Mouse (Mus musculus): ENCODE results near the gene Mdfic.
"Not testable (repeated sequence)": the region's sequence is repeated elsewhere in the genome, so short reads cannot be mapped to it uniquely, and the experiment has no call there.

The Mdfic gene

DNA sequence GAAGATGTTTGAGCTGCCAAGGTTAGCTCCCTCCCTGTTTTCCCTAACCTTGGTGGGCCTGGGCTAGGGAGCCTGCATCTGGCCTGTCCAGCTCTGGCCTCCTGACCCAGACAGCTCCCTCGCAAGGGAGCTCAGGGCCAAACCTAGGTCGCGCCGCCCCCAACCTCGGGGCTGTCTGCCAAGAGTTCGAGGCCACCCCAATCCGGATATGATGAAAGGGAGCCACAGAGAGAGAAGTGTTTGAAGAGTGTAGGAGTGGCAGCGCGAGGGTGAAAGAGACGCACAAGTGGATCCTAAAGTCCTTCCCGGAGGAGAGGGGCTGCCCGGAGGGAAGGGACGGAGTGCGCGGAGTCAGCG is at the start of gene Mdfic:
Gene Mdfic (plus strand): TSS at position 201 of the 357 bp plus-strand sequence.
- peak; percentile 43 for DNase-seq (ENCODE audit: low spot score)

DNA sequence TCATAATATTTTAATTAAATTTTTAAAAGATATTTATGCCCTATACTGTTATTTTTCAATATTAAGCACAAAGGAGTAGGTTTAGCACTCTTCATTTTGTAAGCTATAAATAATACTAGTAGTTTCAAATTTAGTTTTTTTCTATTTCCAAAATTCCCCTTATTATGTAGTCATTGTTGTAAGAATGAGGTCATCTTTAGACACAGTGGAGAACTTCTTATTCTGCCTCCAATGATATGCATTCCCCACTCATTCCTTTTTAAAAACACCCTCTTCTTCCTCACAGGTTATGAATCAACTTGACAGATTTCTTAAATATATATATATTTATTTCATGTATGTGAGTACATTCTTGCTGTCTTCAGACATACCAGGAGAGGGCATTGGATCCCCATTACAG is 49.1 kb upstream of the Mdfic start:
- DNase-seq (ENCODE audit: low spot score): no peak

DNA sequence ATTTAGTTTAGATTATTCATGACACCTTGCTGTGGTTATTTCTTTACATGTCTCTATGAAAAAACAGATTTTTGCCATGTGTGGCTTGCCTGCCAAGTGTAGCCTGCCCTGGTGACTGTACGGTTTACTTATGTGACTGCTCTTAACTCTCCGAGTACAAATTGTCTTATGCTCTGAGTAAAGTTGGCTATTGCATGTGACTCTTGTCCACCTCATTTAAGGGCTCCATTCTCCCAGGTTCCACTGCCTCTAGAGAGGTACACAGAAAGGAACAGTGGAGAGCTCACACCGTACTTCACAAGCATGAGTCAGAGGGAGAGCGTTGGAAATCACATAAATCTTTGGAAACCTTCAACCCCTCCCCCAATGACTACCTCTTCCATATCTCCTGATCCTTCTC is 10.4 kb upstream of the Mdfic start:
- DNase-seq (ENCODE audit: low spot score): no peak

DNA sequence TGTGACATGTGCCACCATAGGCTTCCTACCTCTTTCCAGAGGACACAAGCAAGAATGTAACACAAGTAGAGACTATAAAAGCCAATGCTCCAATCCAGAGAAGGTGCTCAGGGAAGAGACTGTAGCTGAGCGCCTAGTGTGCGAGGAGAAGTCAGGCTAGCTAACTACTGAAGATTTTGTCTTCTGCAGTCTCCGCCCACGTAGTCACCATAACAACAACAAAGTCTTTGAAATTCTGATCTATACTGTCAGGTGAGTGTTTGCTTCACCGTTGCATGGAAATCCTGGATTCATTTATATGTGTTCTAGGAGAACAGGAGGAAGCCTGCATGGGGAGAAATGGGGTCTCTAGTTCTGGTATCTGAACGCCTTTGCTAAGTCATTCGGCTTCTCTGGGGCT is 9.8 kb upstream of the Mdfic start:
- no peak for DNase-seq (ENCODE audit: low spot score)

DNA sequence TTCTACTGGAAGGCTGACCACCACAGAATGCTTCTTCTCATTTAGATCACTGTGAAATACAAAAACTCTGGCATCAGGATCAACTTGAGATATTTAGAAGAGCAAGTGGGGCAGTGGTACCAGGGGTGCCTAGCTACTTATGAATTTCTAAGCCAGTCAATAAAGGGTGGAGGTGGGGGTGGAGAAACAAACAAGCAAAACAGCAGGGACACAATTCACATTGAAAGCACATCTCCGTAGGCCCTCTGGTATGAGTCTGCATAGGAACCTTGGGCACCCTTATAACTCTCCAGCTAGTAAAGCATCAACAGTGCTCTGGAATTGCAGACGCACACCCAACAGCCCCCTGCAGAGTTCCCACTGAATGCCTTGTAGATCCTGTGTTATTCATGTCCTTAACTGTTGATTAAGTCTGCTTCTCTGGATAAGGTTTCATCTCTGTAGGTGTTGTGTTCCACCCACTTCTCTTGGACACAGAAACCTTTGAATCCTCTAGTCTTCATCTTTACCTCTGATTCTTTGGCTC is 7.5 kb upstream of the Mdfic start:
- DNase-seq (ENCODE audit: low spot score): no peak

DNA sequence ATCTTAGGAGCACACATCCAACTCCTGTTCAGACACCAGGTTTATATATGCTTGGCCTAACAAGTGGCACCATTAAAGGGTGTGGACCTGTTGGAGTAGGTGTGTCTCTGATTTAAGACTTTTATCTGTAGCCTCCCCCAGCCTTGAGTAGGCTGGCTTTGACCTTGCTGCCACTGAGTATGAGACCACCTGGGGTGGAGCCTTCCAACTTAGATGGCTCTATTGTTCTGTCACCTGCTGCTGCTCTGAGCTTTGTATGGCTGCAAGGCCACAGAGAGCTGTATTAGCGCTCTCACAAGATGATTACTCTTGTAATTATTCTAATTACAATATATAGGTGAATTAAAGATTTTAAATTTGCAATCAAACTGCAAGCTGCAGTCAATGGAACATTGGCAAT is 6.4 kb upstream of the Mdfic start:
- DNase-seq (ENCODE audit: low spot score): not testable (repeated sequence)

DNA sequence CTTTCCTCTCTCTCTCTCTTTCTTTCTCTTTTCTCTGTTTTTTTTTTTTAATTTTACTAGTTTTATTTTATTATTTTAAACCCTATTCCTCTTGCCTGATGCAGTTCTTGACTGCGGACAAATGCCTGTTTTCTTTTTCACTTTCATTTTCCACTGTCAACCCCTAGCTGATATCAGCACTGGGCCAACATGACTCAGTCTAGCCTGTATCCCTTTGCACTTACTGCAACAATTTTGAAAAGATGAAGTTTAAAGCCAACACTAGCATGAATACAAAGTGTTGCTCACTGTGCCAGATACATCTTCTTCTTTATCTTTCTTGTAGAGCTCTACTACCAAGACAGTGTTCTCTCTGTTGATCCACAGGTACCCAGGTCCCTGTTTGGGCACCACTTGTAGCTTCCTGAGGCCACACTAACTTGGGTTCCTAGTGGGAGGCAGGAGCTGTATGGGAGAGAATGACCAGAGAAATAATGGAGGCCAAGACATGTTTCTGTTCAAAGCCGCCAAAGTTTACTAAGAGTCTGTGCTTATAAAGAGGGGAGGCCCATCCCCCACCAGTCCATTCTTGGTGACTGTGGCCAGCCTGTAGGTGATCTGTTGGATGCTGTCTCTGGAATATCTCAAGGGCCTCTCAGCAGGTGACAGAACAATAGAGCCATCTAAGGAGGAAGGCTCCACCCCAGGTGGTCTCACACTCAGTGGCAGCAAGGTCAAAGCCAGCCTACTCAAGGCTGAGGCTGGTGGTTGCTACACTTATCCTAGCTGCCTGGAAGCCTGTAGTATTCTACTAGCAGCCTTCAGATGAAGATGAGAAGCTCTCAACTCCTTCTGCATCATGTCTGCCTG is 5.2 kb upstream of the Mdfic start:
- no peak for DNase-seq (ENCODE audit: low spot score)

DNA sequence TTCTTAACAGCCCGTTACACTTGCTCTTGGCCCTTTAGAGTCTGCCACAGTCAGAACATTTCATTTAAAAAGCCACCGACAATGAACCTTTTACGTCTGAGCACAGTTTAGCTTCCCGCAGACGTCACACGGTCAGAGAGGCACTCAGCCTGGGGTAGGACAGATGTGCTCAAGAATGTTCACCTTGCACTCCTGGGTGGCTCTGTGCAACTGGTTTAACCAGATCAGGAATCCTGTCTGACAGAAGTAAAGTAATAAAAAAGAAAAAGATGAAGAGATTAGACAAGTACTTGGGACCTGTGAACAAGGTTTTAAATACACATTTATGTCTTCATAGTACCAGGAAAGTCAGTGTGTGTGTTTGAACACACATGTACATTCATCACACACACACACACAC is 542 bp upstream of the Mdfic start:
- DNase-seq (ENCODE audit: low spot score): no peak

DNA sequence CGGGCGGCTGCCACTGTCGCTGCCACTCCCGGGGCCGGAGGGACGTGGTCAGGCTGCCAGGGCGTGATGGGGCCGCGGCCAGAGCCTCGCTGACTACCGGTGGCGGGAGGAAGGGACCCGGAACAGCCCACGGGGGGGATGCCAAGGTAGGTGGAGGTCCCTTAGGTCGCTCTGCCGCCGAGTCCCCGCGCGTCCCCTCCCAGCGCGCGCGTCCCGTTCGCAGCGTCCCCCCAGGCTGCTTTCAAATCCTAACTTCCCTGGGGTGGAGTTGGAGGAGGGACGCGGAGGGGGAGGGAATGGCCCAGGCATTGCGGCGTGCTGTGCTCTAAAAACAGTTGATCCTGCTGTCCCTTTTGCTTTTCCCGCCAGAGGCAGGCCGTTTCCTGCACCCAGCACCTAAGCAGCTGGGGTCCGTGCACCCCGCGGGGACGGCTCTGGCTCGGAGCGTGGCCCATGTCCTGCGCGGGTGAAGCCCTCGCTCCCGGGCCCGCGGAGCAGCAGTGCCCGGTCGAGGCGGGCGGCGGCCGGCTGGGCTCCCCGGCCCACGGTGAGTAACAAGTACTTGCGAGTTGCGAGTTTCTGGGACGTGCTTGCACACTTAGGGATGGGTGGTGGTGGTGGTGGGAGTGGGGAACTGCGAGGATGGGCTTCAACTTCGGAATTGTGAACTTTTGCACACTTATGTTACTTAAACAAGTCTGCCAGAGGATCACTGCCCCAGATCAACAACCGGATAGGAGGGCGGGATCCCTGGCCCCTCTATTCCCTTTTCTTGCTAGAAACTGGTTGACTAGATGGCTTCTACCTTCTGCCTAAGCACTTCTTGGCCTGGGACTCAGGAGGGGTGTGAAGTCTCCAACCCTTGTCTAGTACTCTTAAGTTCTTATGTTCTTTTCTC is 606 bp downstream of the Mdfic start:
- DNase-seq (ENCODE audit: low spot score): peak; percentile 13

DNA sequence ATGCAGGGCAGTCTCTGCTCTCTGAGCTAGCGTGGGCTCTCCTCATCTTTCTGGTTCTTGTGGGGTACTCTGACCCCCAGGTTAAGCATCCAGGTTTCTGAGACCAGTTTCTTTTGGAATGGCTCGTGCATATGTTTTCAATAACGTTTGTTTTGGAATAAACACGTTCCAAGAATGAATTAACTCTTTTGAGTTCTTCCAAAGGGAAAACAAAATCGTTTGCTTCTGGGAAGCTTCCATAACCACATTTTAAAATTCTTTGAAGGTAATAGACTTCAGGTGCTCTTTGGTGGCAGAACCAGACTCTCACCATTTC is 1.2 kb downstream of the Mdfic start:
- DNase-seq (ENCODE audit: low spot score): no peak

DNA sequence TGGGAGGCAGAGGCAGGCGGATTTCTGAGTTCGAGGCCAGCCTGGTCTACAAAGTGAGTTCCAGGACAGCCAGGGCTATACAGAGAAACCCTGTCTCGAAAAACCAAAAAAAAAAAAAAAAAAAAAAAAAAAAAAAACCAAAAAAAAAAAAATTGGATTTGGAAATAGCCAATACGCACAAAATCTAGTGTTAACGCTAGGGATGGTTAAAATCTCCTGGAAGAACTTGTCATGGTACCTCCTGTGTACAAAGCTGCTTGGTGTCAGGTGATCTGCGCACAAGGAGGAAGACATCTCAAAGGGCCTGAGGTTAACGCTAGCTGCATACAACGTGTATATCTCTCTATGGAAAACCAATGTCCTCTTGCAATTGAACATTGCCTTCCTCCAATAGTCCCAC is 2.2 kb downstream of the Mdfic start:
- not testable (repeated sequence) for DNase-seq (ENCODE audit: low spot score)

DNA sequence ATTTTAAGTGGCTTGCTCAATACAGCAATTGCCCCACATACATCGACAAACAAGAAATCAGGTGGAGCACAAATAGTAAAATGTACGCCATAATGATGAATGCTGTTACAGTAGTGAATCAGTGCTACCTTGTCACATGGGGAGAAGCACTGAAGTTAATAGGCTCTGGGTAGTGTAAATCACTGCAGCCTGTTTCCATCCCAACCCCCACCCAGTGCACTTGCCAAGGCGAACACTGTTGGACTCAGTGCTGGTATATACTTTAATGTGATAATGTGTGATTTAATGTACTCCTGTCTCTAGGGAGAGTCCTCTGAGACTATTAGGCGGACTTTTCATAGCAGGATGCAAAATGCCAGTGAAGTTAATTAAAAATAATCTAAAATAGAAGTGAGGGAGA is 3.8 kb downstream of the Mdfic start:
- no peak for DNase-seq (ENCODE audit: low spot score)

DNA sequence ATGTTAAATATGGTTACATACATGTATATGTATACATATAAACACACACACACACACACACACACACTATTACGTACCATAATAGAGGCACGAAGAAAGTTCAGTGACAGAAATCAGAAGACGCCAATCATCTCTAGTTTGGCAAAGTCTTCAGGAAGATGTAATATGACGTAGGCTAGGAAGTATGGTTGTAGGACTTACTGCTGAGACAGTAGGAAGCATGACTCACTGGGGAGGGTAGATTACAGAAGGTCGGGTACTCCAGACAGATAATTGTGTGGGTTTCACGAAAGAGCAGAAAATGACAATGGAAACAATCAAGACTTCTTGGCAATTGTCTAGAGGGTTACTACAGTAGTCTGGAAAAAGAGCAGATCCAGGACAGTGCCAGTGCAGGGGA is 6.0 kb downstream of the Mdfic start:
- no peak for DNase-seq (ENCODE audit: low spot score)

DNA sequence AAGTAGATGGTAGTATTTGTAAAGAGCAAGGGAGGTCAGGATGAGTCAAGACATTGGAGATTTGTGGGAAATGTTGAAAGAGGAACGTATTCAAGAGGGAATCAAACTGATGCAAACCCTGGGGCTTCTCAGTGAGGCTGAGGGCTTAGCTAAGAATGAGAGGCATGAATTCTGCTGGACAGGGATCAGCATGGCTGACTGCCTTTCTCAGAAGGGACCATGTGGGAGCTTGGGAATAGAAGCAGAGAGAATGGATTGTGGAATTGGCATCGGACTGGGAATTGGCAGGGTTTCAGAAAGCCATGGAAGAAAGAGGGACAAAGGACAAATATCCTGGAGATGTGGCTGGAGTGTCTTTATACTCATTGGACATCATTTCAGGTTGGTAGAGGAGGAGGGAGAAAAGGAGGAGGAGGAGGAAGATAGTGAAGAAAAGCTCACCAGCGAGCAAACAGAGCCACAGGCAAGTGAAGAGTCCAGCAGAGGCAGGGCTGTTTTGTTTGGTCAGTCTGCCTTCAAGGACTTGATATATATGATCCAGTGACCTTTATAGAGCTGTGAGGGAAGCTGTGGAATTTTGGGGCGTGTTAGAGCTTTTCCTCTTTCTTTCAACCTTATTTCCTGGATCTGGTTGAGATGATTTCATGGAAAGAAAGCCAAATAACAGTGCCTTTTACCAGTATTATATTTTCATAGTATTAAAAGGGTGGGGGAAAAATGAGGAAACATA is 7.4 kb downstream of the Mdfic start:
- no peak for DNase-seq (ENCODE audit: low spot score)

DNA sequence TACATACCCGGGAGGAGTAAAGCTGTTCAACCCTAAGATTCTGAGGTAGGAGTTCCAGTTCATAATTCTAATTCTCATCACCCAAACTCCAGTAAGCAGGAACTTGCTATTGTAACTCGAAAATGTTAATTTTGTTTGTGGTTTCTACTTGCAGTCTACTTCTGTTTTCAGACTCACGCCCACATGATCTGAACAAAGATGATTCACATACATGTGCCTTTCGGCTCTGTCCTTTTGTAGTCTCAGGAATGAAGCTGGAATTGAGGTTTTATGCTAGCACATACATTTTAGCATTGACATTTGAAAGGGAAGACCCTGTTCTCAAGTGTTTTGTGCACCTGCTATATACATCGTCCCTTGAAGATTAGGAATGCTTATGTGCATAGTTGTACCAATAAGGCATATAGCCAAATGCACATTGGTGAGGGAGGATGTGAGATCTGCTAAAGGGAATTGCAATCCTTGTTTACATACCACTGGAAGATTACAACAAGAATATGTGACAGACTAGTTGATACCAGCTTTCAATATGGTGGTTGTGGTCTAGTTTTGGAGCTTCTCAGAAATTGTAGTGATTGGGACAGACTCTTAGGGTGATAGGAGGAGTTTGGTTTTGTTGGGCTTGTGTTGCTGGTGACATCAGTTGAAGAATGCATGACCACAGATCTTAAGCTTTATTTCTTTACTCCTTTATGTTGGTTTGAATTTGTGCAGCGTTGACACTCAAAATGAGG is 8.6 kb downstream of the Mdfic start:
- DNase-seq (ENCODE audit: low spot score): no peak

DNA sequence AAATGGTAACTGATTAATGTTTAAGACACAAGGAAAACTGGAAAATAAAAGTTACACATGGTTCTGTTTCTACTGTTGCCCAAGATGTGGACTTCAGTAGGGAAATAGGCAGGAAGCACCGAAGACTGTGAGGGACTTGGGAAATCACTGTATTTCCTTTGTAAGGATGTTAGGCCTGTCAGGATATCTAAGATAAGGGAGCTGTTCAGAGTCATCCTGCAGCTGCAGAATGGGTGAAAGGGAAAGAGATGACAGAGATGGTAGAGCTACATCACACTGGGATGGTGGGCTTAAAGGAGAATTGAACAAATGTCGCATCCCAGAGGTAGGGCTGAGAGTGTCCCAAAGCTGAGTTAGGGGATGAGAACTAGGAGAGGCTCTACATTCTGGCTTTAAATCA is 9.8 kb downstream of the Mdfic start:
- DNase-seq (ENCODE audit: low spot score): no peak

DNA sequence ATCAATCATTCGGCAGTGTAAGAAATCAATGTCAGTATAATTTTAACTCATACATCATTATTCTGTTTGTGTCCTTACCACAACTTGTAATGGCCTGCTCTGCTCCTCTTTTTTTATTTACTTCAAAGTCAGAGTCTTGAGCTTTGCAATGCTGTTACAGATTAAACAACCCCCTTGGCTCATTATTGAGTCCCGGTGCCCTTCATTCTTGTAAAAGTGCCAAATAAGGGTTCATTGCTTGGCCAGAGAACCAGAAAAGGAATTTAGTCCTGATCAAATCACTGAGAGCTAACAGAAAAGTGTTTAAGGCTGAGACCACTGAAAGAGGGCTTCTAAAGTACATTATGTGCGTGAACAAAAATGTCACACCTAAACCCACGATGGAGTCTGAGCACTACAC is 10.2 kb downstream of the Mdfic start:
- DNase-seq (ENCODE audit: low spot score): no peak

DNA sequence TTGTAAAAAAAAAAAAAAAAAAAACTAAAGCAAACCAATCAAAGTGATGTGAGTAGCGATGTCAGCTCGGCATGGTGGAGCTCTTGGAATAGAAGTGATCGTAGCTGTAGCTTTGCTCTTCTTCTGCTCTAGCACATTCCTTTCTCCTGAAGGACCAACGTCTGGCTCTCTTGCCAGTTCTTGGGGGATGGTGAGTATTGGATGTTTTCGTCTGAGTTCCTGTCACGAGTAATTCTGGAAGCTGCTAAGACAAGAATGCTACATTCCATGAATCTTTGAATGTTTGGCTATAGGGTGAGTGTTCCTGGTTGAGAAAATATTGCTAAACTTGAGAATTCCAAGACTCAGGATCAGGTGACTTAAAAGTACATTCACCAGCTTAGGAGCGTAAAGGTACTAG is 11.0 kb downstream of the Mdfic start:
- no peak for DNase-seq (ENCODE audit: low spot score)

DNA sequence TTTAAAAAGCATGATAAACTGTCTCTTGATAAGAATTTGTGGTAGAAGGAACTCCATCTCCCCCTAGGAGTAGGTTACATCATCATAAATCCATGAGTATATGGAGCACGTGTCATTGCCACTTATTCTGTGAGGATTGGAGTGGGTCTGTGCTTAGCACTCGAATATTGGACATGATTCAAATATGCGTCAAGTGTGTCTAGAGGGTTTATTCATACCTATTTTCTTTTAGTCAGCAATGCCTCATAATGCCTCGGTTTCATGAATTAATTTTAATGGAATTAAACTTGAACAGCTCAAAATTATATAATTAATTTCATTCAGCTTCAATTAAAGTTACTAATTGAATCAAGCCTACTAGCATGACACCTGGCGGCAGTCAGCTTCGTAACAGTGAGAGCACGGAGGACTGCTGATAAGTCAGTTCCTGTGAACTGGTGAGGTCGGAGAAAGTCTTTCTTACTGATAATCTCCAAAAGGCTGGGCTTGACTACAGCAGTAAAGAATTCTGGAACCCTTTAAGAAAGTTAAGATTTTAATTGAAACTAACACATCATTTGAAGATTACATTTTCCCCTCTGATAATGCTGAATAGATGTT is 17.0 kb downstream of the Mdfic start:
- DNase-seq (ENCODE audit: low spot score): no peak

DNA sequence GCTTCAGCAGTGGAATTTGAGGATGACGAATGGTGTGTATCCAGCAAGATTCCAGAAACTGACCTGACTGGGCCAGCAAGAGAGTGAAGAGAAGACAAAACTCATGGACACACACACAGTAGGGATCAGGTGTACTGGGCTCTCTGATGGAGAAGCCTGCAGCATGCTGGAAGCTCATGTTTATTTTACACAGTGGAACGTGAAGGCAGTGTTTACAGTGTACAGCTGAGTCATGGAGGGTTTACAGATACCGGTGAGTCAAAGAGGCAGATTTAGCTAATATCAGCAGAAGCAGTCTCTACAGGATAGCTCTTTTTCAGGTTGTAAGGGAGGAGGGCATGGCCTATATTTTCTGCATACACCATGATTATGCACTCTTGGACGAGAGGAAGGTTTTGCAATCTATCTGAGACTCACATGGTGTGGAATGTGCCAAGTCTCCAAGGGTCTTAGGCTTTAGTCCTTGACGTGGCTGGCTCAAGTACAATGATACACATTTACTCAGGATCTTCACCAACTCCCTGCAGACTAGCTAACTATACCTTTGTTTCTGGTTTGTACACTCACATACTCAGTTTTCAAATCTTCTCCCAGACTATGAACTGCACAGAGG is 18.0 kb downstream of the Mdfic start:
- no peak for DNase-seq (ENCODE audit: low spot score)

DNA sequence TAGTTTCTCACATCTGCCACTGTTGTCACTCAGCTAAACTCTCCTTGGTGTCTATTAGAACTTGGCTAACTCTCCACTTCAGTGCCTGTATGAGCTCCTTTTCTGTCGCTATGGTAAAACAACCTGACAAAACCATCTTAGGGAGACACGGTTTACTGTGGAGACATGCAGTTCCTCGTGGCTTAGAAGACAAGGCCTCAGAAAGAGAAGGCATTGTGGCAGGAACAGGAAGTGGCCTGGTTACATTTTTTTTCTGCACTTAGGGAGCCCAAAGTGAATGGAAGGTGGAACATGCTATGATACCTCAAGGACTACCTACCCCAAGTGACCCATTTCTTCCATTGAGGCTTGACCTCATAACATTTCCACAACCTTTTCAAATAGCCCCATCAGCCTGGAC is 18.7 kb downstream of the Mdfic start:
- DNase-seq (ENCODE audit: low spot score): no peak

All from testis, postnatal 14 days (tissue).